Mouse (Mus musculus) cerebellum, adult (tissue): ENCODE data around the gene Sigmar1.
A peak's percentile ranks its signal among the peaks of the same experiment; 100 is the strongest.

Experiments used
- ATAC-seq: cut with Nextera tagmentation; 2 replicates; pipeline ENCODE4 v1.9.2; 2017; ENCODE audit warnings: mild to moderate bottlenecking, moderate library complexity, mixed read lengths; ENCODE audit not compliant: insufficient number of reproducible peaks, low FRiP score, low TSS enrichment

Gene Sigmar1

DNA sequence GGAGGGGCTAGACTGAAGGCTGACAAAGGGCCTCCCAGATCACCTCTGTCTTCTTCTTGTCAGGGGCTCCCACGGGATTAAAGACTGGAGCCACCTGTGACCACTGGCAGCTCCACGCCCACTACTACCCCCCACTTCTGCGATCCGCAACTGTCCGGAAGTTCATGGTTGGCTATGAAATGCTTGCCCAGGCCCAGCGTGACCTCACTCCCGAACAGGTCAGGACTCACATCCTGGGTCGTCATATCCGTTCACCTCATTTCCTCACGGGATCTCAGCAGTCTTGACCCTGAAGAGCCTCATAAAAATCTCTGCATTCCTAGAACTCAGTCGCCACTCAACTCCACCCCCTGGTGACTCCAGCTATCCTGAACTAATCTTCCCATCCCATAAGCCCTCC is 2.1 kb upstream of the Sigmar1 start:
- ATAC-seq = no peak

DNA sequence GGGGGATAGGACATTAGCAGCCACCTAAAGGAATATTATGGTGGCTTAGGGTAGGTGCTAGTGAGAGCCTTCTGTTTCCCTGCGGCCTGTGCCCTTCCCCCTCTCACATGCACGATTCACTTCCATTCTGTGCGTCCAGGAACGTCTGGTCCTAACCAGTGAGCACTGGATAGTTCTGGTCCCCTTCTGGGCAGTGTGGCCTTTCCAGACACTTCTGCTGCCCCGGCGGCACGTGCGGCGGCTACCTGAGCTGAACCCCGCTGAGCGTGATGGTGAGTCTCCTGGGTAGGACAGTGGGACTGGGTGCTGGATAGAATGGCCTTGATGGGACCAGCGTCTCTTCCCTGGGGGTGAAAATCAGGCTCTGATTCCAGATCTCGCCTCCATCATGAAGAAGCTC is 1.4 kb upstream of the Sigmar1 start:
- no peak for ATAC-seq

DNA sequence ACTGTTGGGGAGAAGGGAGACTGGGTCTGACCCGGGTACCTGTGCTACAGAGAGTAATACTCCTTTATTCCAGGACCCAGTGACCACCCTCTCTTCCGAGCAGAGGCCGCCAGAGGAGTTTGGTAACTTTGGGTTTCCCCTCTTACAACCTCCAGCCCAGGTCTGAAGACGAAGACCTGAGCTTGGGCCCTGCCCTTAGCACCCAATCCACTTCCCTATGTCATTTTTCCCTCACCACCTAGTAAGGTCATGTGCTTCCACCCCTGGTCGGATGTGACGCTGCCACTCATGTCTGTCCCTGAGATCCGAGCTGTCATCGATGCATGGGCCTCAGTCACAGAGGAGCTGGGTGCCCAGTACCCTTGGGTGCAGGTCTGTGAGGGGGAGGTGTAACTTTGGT is 483 bp upstream of the Sigmar1 start:
- 0 out of 2 replicates have a peak, but pooled peaks have one; percentile 2 for ATAC-seq

- peak; percentile 52; the same call in 1 of the 2 replicates for ATAC-seq
Measured at GRCm38 (mm10) chr4:41754797-41755337, 1.1 kb downstream of the Sigmar1 start, which contains the start of gene Galt. Gene Galt, plus strand, starts transcription at chr4:41755228.

DNA sequence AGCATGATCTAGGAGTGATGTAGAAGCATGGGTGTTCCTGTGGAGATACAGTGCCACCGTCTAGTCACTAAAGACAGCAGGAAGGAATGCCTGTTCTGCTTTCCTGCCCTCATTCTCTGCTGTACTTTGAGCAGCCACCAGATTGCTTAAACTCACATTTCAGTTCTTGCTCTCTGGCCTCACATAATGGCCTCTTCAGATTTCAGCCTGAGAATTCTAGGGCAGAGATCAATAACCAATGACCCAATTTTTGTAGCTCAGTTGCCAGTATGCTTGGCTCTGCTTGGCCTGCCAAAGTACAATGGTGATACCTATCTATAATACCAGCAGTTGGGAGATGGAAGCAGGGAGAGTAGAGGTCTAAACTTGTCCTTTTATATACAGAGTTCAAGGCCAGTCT is 10.9 kb downstream of the Sigmar1 start:
- ATAC-seq = no peak

DNA sequence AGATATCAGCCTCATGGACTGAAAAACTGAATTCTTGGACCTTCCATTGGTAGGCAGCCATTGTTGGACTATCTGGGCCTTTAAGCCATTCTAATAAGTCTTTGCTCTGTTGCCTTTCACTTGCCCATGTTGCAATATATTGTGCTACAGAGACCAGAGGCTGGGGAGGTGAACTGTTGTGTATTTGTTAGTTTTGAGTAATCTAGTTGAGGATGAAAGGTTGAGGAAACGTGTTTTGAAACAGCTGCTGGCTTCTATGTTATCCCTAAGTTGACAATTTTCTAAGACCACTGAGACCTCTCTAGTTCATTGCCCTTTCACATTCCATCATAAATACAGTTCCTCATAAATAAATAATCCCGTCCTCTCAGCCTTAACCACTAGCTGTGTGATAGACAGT is 11.8 kb downstream of the Sigmar1 start:
- no peak for ATAC-seq

DNA sequence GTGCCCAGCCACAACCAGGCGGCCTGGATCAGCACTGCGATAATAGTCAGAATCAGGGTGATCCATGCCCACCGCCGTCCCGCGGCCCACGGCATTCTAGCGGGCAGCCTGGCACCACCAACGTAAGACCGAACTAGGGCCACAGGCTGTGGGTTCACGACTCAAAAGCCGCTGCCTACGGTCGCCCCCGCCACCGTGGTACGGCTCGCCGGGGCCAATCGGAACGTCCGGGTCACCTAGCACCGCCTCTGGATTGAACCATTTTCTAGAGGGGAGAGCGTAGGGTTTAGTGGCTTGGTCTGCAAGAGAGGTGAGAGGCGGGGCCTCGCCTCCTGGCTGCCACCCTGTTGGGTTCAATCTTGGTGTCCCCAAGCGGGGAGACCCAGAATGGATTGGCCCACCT is 14.8 kb downstream of the Sigmar1 start:
- peak; percentile 96 for ATAC-seq

GRCm38 (mm10) chr4:41740380-41741157 is 15.4 kb downstream of the Sigmar1 start:
- ATAC-seq = peak; percentile 64

DNA sequence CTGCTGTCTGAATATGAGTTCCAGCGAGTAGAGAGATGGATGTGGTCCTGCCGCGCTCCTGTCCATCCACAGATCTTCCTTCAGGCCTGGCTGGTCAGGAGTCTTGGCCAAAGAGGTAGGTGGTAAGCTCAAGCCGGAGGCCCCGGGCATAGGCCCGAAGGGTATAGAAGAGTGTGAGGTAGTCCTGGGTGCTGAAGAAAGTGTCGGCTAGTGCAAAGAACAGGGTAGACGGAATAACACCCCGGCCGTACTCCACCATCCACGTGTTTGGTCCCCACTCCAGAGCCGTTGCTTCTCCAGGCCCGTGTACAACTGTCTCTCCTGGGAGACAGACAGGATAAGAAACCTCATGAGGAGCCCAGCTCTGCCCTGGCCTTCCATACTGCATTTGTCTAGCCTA is 16.7 kb downstream of the Sigmar1 start:
- ATAC-seq = no peak

- ATAC-seq = no peak
Measured at GRCm38 (mm10) chr4:41738256-41738603, 17.7 kb downstream of the Sigmar1 start.

- ATAC-seq = 0 out of 2 replicates have a peak, but pooled peaks have one; percentile 15
Measured at GRCm38 (mm10) chr4:41737602-41738255, 18.2 kb downstream of the Sigmar1 start.

GRCm38 (mm10) chr4:41731052-41731765 is 24.7 kb downstream of the Sigmar1 start, which contains the start of gene Arid3c:
Gene Arid3c, minus strand, starts transcription at chr4:41731142.
- ATAC-seq = 0 out of 2 replicates have a peak, but pooled peaks have one; percentile 45

GRCm38 (mm10) chr4:41726826-41727621 is 28.9 kb downstream of the Sigmar1 start:
- ATAC-seq = no peak

DNA sequence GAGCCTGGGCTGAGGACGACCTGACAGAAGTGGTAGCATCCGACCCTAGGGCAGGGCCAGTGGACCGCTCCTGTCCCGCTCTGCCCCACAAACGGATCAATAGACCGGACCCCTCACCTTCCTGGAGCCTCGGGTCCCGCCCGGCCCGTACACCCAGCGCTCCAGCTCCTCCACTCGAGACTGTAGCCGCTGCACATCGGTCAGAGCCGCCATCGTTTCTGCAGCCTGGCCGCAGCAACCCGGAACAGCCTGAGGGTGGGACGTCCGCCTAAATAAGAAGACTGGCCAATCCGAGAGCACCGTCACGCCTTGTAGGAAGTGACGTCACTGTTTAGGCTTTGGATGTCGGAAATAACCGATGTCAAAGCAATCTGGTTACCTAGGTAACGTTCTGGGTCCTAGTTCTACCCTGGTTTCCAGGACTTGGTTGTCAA is 33.0 kb downstream of the Sigmar1 start, which contains the start of gene Dctn3:
TSS of gene Dctn3 (minus strand) at position 253 of the 434 bp plus-strand sequence.
- ATAC-seq = peak; percentile 97

- no peak for ATAC-seq
Measured at GRCm38 (mm10) chr4:41716834-41717233, 39.1 kb downstream of the Sigmar1 start.

DNA sequence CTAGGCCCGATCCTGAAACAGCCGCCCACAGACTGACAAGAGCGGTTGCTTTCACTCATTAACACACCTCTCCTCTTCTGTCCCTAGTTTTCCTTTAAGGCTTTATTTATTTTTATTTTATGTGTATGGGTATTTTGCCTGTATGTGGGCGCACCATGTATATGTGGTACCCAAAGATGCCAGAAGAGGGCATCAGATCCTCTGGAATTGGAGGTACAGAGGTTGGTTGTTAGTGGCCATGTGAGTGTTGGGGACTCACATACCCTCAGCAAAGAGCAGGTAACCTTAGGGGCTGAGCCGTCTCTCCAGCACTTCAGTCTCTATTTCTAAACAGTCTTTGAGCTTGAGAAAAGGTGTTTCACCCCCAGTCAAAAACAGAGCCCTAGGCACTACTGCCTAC is 40.4 kb downstream of the Sigmar1 start:
- no peak for ATAC-seq

DNA sequence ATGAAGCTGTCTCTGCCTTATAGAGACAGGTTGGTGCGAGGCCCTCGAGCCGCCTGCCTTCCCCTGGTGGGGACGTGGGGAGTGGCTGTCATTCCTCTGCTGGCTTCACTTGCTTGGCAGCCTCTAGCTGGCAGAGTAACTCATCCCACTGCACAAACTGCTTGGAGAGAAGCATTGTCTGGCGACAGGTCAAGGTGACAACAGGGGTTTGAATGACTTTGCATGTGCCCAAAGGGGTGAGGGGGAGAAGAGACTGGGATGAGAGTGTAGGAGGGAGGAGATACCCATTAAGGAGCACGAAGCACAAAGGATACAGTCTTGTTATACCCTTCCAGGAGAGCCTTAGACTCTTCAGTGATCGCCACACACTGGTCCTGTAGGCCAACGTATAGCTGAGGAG is 40.9 kb downstream of the Sigmar1 start:
- no peak for ATAC-seq

DNA sequence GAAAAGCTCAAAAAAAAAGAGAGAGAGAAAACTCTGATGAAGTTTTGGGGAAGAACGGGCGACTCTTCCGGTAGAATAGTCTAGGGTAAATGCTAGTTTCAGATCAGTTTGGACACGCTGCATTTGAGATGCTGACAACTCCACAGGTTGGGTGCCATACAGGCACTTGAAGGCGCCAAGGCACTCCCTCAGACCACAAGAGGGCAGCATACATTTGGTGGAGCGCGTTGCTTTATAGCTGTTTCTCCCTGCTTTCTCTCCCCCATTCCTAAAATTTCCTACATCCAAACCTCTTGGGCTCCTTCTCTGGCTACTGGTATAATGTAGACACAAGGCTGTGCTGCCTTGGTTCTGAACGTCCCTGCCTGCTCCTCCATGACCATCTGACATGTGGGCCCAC is 41.7 kb downstream of the Sigmar1 start:
- ATAC-seq = 0 out of 2 replicates have a peak, but pooled peaks have one; percentile 24

GRCm38 (mm10) chr4:41713197-41714067 is 42.5 kb downstream of the Sigmar1 start, which contains the start of gene Rpp25l:
Gene Rpp25l, minus strand, starts transcription at chr4:41713534.
- peak; percentile 38; the same call in 1 of the 2 replicates for ATAC-seq
